Mouse (Mus musculus) bone marrow, adult 2 months (tissue): Measurements from ENCODE around the gene Reep6.

Source experiments
- CTCF ChIP-seq: fragments of 200-500 bp; IDR thresholded peaks from 2 replicates; pipeline ENCODE4 v1.5.1; 2011; ENCODE audit warnings: low read length, control low read depth; ENCODE audit not compliant: control insufficient read depth, insufficient read depth
- POLR2A ChIP-seq: fragments of 200-500 bp; IDR thresholded peaks from 2 replicates; pipeline ENCODE4 v1.6.1; 2011; ENCODE audit warnings: low read depth, mild to moderate bottlenecking, control low read depth, low read length, borderline replicate concordance; ENCODE audit not compliant: control insufficient read depth

DNA sequence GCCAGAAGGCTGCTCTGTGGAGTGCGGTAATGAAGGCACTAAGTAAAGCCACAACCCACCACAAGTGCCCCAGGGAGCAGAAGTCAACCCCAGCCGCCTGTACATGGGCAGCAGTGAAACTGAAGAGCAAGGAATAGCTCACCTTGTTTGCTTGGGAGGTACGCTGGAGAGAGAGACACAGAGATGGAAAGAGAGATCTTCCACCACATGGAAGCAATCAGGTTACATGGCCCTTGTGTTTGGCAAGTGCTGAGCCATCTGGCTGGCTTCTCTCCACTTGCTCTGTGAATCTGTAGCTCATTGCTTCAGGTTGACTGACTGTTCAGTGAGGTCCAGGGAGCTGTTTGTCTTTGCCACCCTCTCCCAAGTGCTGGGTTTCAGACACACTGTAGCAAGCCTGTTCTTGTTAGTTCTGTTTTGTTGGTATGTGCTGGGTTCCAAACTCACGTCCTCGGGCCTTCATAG lies 2.8 kb downstream of the Reep6 start:
- TF ChIP-seq CTCF (no peak), POLR2A (no peak)
